Mouse (Mus musculus) brain, embryonic 14.5 days (tissue): ENCODE measurements at regions not wholly inside any gene's neighbourhood (a gene's known extent, or its start where the extent isn't known, plus 50 kb on each side); places are given as distances from the start of the nearest gene placed in this dataset.
A peak's percentile ranks its signal among the peaks of the same experiment; 100 is the strongest.
"Not testable (repeated sequence)": the region's sequence is repeated elsewhere in the genome, so short reads cannot be mapped to it uniquely, and the experiment has no call there.

ENCODE experiments used
- DNase-seq: peaks from one replicate; pipeline ENCODE4 v3.0.0-alpha.2; 2011; ENCODE audit warnings: low read depth
- CTCF ChIP-seq: fragments of 200-500 bp; IDR thresholded peaks from 2 replicates; pipeline ENCODE4 v1.5.1; 2012; ENCODE audit warnings: inconsistent platforms, mild to moderate bottlenecking, moderate library complexity, borderline replicate concordance; ENCODE audit not compliant: insufficient read depth, insufficient read length; ENCODE audit errors: extremely low read depth
- POLR2A ChIP-seq: fragments of 200-500 bp; IDR thresholded peaks from 2 replicates; pipeline ENCODE4 v1.6.1; 2012; ENCODE audit warnings: mild to moderate bottlenecking, inconsistent platforms, borderline replicate concordance; ENCODE audit not compliant: poor library complexity, insufficient read depth, insufficient read length, severe bottlenecking; ENCODE audit errors: extremely low read depth

- no peak for DNase-seq
- no peak for TF ChIP-seq CTCF
- TF ChIP-seq POLR2A, result no peak
Measured at GRCm38 (mm10) chr5:17111556-17111955, 261.4 kb upstream of the Speer4f2 start.

- DNase-seq, result peak; percentile 38
- TF ChIP-seq CTCF (no peak), POLR2A (no peak)
Measured at GRCm38 (mm10) chr5:17112026-17112425, 261.0 kb upstream of the Speer4f2 start.

- DNase-seq, result peak; percentile 69
- no peak for TF ChIP-seq CTCF
- TF ChIP-seq POLR2A, result no peak
Measured at GRCm38 (mm10) chr5:17115035-17115434, 257.9 kb upstream of the Speer4f2 start.

GRCm38 (mm10) chr5:17116072-17116471 is 256.9 kb upstream of the Speer4f2 start:
- TF ChIP-seq POLR2A (no peak), CTCF (no peak)
- DNase-seq, result peak; percentile 14

- DNase-seq, result no peak
- no peak for TF ChIP-seq POLR2A
- no peak for TF ChIP-seq CTCF
Measured at GRCm38 (mm10) chr5:17125240-17125639, 247.7 kb upstream of the Speer4f2 start.

- no peak for TF ChIP-seq CTCF
- no peak for TF ChIP-seq POLR2A
- DNase-seq, result no peak
Measured at GRCm38 (mm10) chr5:17127501-17127900, 245.5 kb upstream of the Speer4f2 start.

- TF ChIP-seq CTCF (no peak), POLR2A (no peak)
- DNase-seq, result peak; percentile 12
Measured at GRCm38 (mm10) chr5:17135489-17135888, 237.5 kb upstream of the Speer4f2 start.

GRCm38 (mm10) chr5:17141555-17141954 is 231.4 kb upstream of the Speer4f2 start:
- no peak for DNase-seq
- TF ChIP-seq POLR2A, result no peak
- no peak for TF ChIP-seq CTCF

- no peak for TF ChIP-seq CTCF
- no peak for TF ChIP-seq POLR2A
- no peak for DNase-seq
Measured at GRCm38 (mm10) chr5:17174562-17174961, 198.4 kb upstream of the Speer4f2 start.

GRCm38 (mm10) chr5:17176771-17177170 is 196.2 kb upstream of the Speer4f2 start:
- DNase-seq, result no peak
- TF ChIP-seq POLR2A (no peak), CTCF (no peak)

GRCm38 (mm10) chr5:17208554-17209283 is 164.3 kb upstream of the Speer4f2 start:
- DNase-seq, result no peak
- TF ChIP-seq CTCF, result no peak
- no peak for TF ChIP-seq POLR2A

- DNase-seq, result no peak
- TF ChIP-seq CTCF (no peak), POLR2A (no peak)
Measured at GRCm38 (mm10) chr5:17210723-17211245, 162.2 kb upstream of the Speer4f2 start.

GRCm38 (mm10) chr5:17223542-17223941 is 149.4 kb upstream of the Speer4f2 start:
- not testable (repeated sequence) for DNase-seq
